Mouse (Mus musculus): ENCODE data around the gene Cbx7. TPM values are rescaled to one million over a fixed set of nuclear protein-coding genes. Genes with fewer than 3 reads are reported as not detected.

The Cbx7 gene
- polyA plus RNA-seq, 1 experiment from 2014 or later, result 1.5 TPM

GRCm38 (mm10) chr15:80000694-80001093 is 29.8 kb upstream of the Cbx7 start:
- no peaks in the 10 kb centered on the region for H3K9me3 ChIP-seq (ENCODE audit: control insufficient read depth, low read length)
- WGBS, result 35% methylated on average over 8 of the region's 8 CpGs
- no peak overlapping the region for H3K27ac ChIP-seq (replicated peaks in 1 of 2; ENCODE audit: control insufficient read depth in 1 of 2, insufficient read depth in 1 of 2, low read depth in 2 of 2, low read length in 2 of 2)
- peaks cover 29 to 32% of the 10 kb centered on the region in 2 experiments for H3K4me1 ChIP-seq (ENCODE audit: control insufficient read depth in 2 of 2, insufficient read depth in 2 of 2, low read length in 2 of 2)
- no peaks in the 10 kb centered on the region; the same call in 1 of the 2 replicates for H3K27me3 ChIP-seq (ENCODE audit: control insufficient read depth, insufficient read depth, low read length)
- H3K9ac ChIP-seq (ENCODE audit: low read length), result no peak overlapping the region
- no peak overlapping the region for H3K4me2 ChIP-seq (ENCODE audit: low read length)
- H3K36me3 ChIP-seq (ENCODE audit: control insufficient read depth, insufficient read depth, low read length), result 0 out of 2 replicates have a peak, but pooled peaks cover 7% of the 10 kb centered on the region
- H3K4me3 ChIP-seq (ENCODE audit: control insufficient read depth in 1 of 2, insufficient read depth in 1 of 2, low read depth in 1 of 2, low read length in 2 of 2), result no peak overlapping the region
- ATAC-seq (ENCODE audit: insufficient number of reproducible peaks, insufficient read depth, low FRiP score, low read depth), result no peak

GRCm38 (mm10) chr15:79997988-79998387 is 27.1 kb upstream of the Cbx7 start:
- no peak overlapping the region for H3K4me2 ChIP-seq (ENCODE audit: low read length)
- 36% methylated on average over 3 of the region's 3 CpGs for WGBS
- 0 out of 2 replicates have a peak, but pooled peaks cover 7% of the 10 kb centered on the region for H3K36me3 ChIP-seq (ENCODE audit: control insufficient read depth, insufficient read depth, low read length)
- no peak overlapping the region for H3K4me3 ChIP-seq (ENCODE audit: control insufficient read depth in 1 of 2, insufficient read depth in 1 of 2, low read depth in 1 of 2, low read length in 2 of 2)
- no peaks in the 10 kb centered on the region for H3K9me3 ChIP-seq (ENCODE audit: control insufficient read depth, low read length)
- H3K9ac ChIP-seq (ENCODE audit: low read length), result no peak overlapping the region
- peaks cover 4 to 6% of the 10 kb centered on the region in 2 experiments; a peak in 2 of 4 replicates for H3K4me1 ChIP-seq (ENCODE audit: control insufficient read depth in 2 of 2, insufficient read depth in 2 of 2, low read length in 2 of 2)
- H3K27me3 ChIP-seq (ENCODE audit: control insufficient read depth, insufficient read depth, low read length), result no peaks in the 10 kb centered on the region; the same call in 1 of the 2 replicates
- H3K27ac ChIP-seq (replicated peaks in 1 of 2; ENCODE audit: control insufficient read depth in 1 of 2, insufficient read depth in 1 of 2, low read depth in 2 of 2, low read length in 2 of 2), result no peak overlapping the region
- no peak for ATAC-seq (ENCODE audit: insufficient number of reproducible peaks, insufficient read depth, low FRiP score, low read depth)

GRCm38 (mm10) chr15:79996781-79997180 is 25.9 kb upstream of the Cbx7 start:
- H3K9ac ChIP-seq (ENCODE audit: low read length), result no peak overlapping the region
- H3K36me3 ChIP-seq (ENCODE audit: control insufficient read depth, insufficient read depth, low read length), result 0 out of 2 replicates have a peak, but pooled peaks cover 7% of the 10 kb centered on the region
- no peaks in the 10 kb centered on the region; the same call in 1 of the 2 replicates for H3K27me3 ChIP-seq (ENCODE audit: control insufficient read depth, insufficient read depth, low read length)
- H3K27ac ChIP-seq (replicated peaks in 1 of 2; ENCODE audit: control insufficient read depth in 1 of 2, insufficient read depth in 1 of 2, low read depth in 2 of 2, low read length in 2 of 2), result no peak overlapping the region
- WGBS, result 91% methylated on average over 11 of the region's 11 CpGs
- no peak overlapping the region for H3K4me2 ChIP-seq (ENCODE audit: low read length)
- H3K9me3 ChIP-seq (ENCODE audit: control insufficient read depth, low read length), result no peaks in the 10 kb centered on the region
- ATAC-seq (ENCODE audit: insufficient number of reproducible peaks, insufficient read depth, low FRiP score, low read depth), result no peak
- H3K4me1 ChIP-seq (ENCODE audit: control insufficient read depth in 2 of 2, insufficient read depth in 2 of 2, low read length in 2 of 2), result peaks cover 3 to 6% of the 10 kb centered on the region in 2 experiments; a peak in 2 of 4 replicates
- no peak overlapping the region for H3K4me3 ChIP-seq (ENCODE audit: control insufficient read depth in 1 of 2, insufficient read depth in 1 of 2, low read depth in 1 of 2, low read length in 2 of 2)

- H3K9me3 ChIP-seq (ENCODE audit: control insufficient read depth, low read length), result no peaks in the 10 kb centered on the region
- 0 out of 2 replicates have a peak, but pooled peaks cover 7% of the 10 kb centered on the region for H3K36me3 ChIP-seq (ENCODE audit: control insufficient read depth, insufficient read depth, low read length)
- ATAC-seq (ENCODE audit: insufficient number of reproducible peaks, insufficient read depth, low FRiP score, low read depth), result no peak
- no peak overlapping the region for H3K9ac ChIP-seq (ENCODE audit: low read length)
- no peak overlapping the region for H3K27ac ChIP-seq (replicated peaks in 1 of 2; ENCODE audit: control insufficient read depth in 1 of 2, insufficient read depth in 1 of 2, low read depth in 2 of 2, low read length in 2 of 2)
- H3K4me2 ChIP-seq (ENCODE audit: low read length), result no peak overlapping the region
- 87% methylated on average over 7 of the region's 7 CpGs for WGBS
- no peaks in the 10 kb centered on the region; the same call in 1 of the 2 replicates for H3K27me3 ChIP-seq (ENCODE audit: control insufficient read depth, insufficient read depth, low read length)
- peaks cover 0 to 4% of the 10 kb centered on the region in 2 experiments; a peak in 2 of 4 replicates for H3K4me1 ChIP-seq (ENCODE audit: control insufficient read depth in 2 of 2, insufficient read depth in 2 of 2, low read length in 2 of 2)
- H3K4me3 ChIP-seq (ENCODE audit: control insufficient read depth in 1 of 2, insufficient read depth in 1 of 2, low read depth in 1 of 2, low read length in 2 of 2), result no peak overlapping the region
Measured at GRCm38 (mm10) chr15:79995552-79995951, 24.6 kb upstream of the Cbx7 start.

GRCm38 (mm10) chr15:79994566-79994965 is 23.6 kb upstream of the Cbx7 start:
- Histone ChIP-seq H3K4me1 (ENCODE audit: control insufficient read depth in 2 of 2, insufficient read depth in 2 of 2, low read length in 2 of 2) (no peaks in the 10 kb centered on the region), H3K4me2 (ENCODE audit: low read length) (no peak overlapping the region), H3K27ac (replicated peaks in 1 of 2; ENCODE audit: control insufficient read depth in 1 of 2, insufficient read depth in 1 of 2, low read depth in 2 of 2, low read length in 2 of 2) (no peak overlapping the region), H3K4me3 (ENCODE audit: control insufficient read depth in 1 of 2, insufficient read depth in 1 of 2, low read depth in 1 of 2, low read length in 2 of 2) (no peak overlapping the region), H3K27me3 (ENCODE audit: control insufficient read depth, insufficient read depth, low read length) (no peaks in the 10 kb centered on the region; the same call in 1 of the 2 replicates), H3K9ac (ENCODE audit: low read length) (no peak overlapping the region), H3K36me3 (ENCODE audit: control insufficient read depth, insufficient read depth, low read length) (0 out of 2 replicates have a peak, but pooled peaks cover 7% of the 10 kb centered on the region), H3K9me3 (ENCODE audit: control insufficient read depth, low read length) (no peaks in the 10 kb centered on the region)
- 73% methylated on average over 4 of the region's 4 CpGs for WGBS
- ATAC-seq (ENCODE audit: insufficient number of reproducible peaks, insufficient read depth, low FRiP score, low read depth), result no peak

GRCm38 (mm10) chr15:79986182-79986581 is 15.3 kb upstream of the Cbx7 start:
- WGBS, result 69% methylated on average over 8 of the region's 8 CpGs
- no peak overlapping the region for H3K27ac ChIP-seq (replicated peaks in 1 of 2; ENCODE audit: control insufficient read depth in 1 of 2, insufficient read depth in 1 of 2, low read depth in 2 of 2, low read length in 2 of 2)
- no peaks in the 10 kb centered on the region for H3K27me3 ChIP-seq (ENCODE audit: control insufficient read depth, insufficient read depth, low read length)
- no peak overlapping the region for H3K9ac ChIP-seq (ENCODE audit: low read length)
- H3K4me3 ChIP-seq (ENCODE audit: control insufficient read depth in 1 of 2, insufficient read depth in 1 of 2, low read depth in 1 of 2, low read length in 2 of 2), result no peak overlapping the region
- no peaks in the 10 kb centered on the region for H3K4me1 ChIP-seq (ENCODE audit: control insufficient read depth in 2 of 2, insufficient read depth in 2 of 2, low read length in 2 of 2)
- no peak for ATAC-seq (ENCODE audit: insufficient number of reproducible peaks, insufficient read depth, low FRiP score, low read depth)
- no peak overlapping the region for H3K4me2 ChIP-seq (ENCODE audit: low read length)
- no peaks in the 10 kb centered on the region for H3K9me3 ChIP-seq (ENCODE audit: control insufficient read depth, low read length)
- H3K36me3 ChIP-seq (ENCODE audit: control insufficient read depth, insufficient read depth, low read length), result no peaks in the 10 kb centered on the region

GRCm38 (mm10) chr15:79985471-79985870 is 14.6 kb upstream of the Cbx7 start:
- Histone ChIP-seq H3K9me3 (ENCODE audit: control insufficient read depth, low read length) (no peaks in the 10 kb centered on the region), H3K27me3 (ENCODE audit: control insufficient read depth, insufficient read depth, low read length) (no peaks in the 10 kb centered on the region), H3K4me3 (ENCODE audit: control insufficient read depth in 1 of 2, insufficient read depth in 1 of 2, low read depth in 1 of 2, low read length in 2 of 2) (no peak overlapping the region), H3K27ac (replicated peaks in 1 of 2; ENCODE audit: control insufficient read depth in 1 of 2, insufficient read depth in 1 of 2, low read depth in 2 of 2, low read length in 2 of 2) (no peak overlapping the region), H3K4me1 (ENCODE audit: control insufficient read depth in 2 of 2, insufficient read depth in 2 of 2, low read length in 2 of 2) (no peaks in the 10 kb centered on the region), H3K9ac (ENCODE audit: low read length) (no peak overlapping the region), H3K4me2 (ENCODE audit: low read length) (no peak overlapping the region), H3K36me3 (ENCODE audit: control insufficient read depth, insufficient read depth, low read length) (no peaks in the 10 kb centered on the region)
- ATAC-seq (ENCODE audit: insufficient number of reproducible peaks, insufficient read depth, low FRiP score, low read depth), result no peak
- 48% methylated on average over 10 of the region's 11 CpGs for WGBS

- H3K4me1 ChIP-seq (ENCODE audit: control insufficient read depth in 2 of 2, insufficient read depth in 2 of 2, low read length in 2 of 2), result no peaks in the 10 kb centered on the region
- H3K27ac ChIP-seq (replicated peaks in 1 of 2; ENCODE audit: control insufficient read depth in 1 of 2, insufficient read depth in 1 of 2, low read depth in 2 of 2, low read length in 2 of 2), result no peak overlapping the region
- no peak overlapping the region for H3K4me2 ChIP-seq (ENCODE audit: low read length)
- H3K4me3 ChIP-seq (ENCODE audit: control insufficient read depth in 1 of 2, insufficient read depth in 1 of 2, low read depth in 1 of 2, low read length in 2 of 2), result no peak overlapping the region
- no peak for ATAC-seq (ENCODE audit: insufficient number of reproducible peaks, insufficient read depth, low FRiP score, low read depth)
- H3K36me3 ChIP-seq (ENCODE audit: control insufficient read depth, insufficient read depth, low read length), result no peaks in the 10 kb centered on the region
- WGBS, result 60% methylated on average over 7 of the region's 7 CpGs
- no peaks in the 10 kb centered on the region for H3K9me3 ChIP-seq (ENCODE audit: control insufficient read depth, low read length)
- H3K27me3 ChIP-seq (ENCODE audit: control insufficient read depth, insufficient read depth, low read length), result no peaks in the 10 kb centered on the region
- H3K9ac ChIP-seq (ENCODE audit: low read length), result no peak overlapping the region
Measured at GRCm38 (mm10) chr15:79984152-79984551, 13.2 kb upstream of the Cbx7 start.

Measured in heart, embryonic 14.5 days (tissue).